Mouse (Mus musculus): Measurements from ENCODE around the gene Snw1. TPM values are rescaled to one million over a fixed set of nuclear protein-coding genes. Genes with fewer than 3 reads are reported as not detected.

Gene Snw1
- total RNA-seq, 1 experiment from 2014 or later = 83.8 TPM

DNA sequence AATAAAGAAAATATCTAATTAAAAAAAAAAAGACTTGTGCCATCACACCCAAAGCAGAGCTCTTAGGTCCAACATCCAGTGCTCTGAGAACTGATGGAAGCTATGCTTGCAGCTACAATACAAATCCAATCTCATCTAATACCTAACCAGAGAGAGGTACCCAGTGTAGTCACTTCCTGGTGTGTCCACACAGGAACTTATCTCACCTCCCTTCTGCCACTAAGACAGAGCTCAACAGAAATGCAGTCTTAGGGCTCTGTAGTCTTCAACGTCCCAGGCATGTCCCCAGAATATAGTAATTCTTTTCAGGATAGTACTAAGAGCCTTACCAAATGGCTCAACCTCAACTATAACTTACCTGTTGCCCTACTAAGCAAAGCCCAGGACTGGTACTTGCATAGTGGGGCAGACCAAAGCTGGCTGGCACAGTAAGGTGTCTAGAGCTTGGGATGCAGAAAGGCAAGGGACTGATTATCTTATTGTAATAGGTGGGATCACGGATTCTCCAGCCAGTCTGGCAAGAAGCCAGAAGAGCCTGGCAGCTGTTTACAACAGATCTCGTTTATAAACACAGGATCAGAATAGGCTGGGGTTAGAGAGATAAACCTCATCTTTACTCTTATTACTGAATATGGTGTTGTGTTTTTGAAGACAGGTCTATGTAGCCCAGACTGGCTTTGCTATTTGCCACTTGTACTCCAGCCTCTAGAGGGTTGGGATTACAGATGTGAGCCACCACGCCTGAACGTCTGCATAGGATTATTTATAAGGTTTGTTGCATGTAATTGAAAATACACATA lies 50.2 kb downstream of the Snw1 start:
- DNase-seq = no peak

DNA sequence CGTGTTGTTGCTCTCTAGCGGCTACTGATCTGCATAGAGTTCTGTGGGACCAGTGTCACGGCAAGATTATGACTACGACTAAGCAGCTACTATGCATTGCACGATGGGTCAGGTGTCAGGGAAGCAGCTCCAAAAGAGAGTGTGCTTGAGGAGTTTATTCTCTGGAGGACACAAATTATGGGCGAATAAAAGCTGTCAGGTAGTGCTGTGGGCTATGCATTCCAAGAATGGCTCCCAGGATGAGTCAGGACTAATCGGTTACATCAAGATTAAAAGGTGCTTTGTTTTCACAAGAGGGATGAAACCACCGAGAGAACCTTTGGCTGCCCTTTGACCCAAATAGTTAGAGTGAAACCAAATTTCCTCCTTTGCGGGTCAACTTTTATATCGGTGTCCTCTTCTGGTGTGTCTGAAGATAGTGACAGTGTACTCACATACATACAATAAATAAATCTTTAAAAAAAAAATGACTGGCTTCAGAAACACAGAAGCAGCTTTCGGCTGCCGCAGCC lies 52.0 kb downstream of the Snw1 start:
- no peak for DNase-seq

DNA sequence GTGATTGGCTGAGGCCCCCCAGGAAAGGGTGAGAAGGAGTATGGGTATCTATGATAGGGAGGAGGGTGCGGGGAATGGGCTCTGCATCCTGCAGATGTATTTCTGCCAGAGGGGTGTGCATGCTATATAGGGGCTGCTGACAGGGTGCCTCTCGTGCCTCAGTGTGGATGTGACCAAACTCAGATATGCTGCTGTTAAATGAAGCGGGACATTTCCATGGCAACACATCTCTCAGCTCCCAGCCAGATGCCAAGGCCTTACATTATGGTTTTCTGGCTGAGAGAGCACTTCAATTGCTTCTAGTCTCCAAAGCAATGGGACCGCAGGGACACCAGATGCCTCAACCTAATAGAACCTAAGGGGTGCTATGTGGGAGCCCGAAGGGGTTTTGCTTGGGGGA lies 53.2 kb downstream of the Snw1 start:
- no peak for DNase-seq

DNA sequence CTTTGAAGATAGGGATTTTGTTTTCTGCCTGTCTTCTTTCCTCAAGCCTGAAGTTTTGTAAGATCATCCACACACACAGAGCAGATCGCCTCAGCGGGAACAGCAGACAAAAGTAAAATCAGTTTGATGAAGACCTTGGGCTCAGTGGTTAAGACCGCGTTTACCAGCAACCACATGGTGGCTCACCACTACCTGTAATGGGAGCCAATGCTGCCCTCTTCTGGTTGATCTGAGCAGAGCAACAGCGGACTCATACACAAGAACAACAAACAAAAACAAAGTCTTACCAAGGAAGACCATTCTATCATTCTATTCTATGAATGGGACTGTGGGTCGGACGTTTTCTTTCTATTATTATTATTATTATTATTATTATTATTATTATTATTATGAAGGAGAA lies 55.4 kb downstream of the Snw1 start:
- DNase-seq = peak; percentile 62

DNA sequence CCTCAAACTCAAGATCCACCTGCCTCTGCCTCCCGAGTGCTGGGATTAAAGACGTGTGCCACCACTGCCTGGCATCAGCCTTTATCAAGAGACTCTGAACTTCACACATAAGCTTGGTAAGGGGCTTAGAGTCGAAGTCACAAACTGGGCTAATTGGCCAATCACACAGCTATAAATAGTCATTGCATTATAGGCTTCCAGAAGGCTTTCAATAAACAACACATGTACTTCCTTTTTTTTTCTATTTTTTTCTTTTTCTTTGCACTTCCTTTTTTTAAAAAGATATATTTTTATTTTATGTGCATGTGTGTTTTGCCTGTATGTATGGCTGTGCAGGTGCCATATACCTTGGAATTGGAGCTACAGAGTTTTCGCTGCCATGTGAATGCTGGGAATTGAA lies 56.7 kb downstream of the Snw1 start:
- no peak for DNase-seq

DNA sequence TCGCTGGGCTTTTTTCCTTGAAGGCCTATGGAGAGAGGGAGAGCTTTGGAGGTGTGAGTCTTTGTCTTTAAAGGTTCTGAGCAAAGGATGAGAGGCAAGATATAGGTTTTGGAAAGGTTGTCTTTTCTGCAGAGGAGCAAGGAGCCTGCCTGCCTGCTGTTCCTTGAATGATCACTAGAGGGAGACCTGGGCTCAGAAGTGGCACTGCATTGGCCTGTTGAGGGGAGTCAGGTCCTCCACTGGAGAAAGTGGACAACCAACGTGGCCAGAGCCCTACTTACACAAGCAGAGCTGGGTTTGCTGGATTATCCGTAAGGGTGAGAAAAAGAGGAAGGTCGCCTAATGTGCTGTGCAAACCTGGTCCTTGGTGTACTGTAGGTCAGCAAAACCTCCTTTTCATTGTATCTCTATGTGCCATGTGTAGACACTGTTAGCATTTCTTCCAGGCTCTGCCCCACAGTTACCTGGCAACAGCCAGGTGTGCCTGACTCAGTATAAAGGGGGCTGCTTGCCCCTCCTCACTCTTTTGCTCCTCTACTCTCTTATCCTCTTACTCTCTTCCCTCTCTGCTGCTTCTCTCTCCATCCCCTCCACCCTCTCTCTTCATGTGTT lies 58.8 kb downstream of the Snw1 start:
- peak; percentile 72 for DNase-seq

DNA sequence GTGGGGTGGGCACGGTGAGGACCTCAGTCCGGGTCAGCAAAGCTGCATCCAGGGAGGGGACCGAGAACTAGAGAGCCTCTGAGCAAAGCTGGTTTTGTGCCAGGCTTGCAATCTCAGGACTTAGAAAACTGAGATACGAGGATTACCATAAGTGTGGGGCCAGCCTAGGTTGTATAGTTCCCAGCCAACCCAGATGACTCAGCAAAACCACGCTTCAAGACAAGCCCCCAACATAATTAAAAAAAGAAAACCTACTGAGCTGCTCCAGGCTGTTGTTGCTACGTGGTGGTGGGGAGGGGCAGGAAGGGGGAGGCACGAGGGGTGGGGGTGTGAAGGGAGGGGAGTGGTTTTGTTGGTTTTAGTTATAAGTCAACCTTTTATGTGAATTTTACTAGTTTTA lies 61.1 kb downstream of the Snw1 start:
- DNase-seq = no peak

DNA sequence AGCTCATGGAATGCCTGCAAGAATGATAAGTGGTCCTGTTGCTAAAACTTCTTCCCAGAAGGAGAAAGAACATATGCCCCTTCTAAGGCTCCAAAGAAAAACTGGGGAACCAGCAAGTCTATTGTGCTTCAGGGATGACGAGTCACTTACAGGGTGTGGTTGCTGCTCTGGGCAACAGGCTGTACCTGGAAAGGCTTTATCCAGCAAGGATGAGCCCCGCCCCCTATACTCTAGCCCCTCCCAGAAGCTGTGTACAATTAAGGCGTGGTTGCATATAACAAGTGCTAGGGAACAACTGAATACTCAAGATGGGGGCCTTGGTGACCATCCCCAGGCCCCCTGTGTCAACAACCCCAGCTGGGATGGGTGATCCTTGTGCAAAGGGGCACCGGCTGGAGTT lies 63.0 kb downstream of the Snw1 start:
- no peak for DNase-seq

DNA sequence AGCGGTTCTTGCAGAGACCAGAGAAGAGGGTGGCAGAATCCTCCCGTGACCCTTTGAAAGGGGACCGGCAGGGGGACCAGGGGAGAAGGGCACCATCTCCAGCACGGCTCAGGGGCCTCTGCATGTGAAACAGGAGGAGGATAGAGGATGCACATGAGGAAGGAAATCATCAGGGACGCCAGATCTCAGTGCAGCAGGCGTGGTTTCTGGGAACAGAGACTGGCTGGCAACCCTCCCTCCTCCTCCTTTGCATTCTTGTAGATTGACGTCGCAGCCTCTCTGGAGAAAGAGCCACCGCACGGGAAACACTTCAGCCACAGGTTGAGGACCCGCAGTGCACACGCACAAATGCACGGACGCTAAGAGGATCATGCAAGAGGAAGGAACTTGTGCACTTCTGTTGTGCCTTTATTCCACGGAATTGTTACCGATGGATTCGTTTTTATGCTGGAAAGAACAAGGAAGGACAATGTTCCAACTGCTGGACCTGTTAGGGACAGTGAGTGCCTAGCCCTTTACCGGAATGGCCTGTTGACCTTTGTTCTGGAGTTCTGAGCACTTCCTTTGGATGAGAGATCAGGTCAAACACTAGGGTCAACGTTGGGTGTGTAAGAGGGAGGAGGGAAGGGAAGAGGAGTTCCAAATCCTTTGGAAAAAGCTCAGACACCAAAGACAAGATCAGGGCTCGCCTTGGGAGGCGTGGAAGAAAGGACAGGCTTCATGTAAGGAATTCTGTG lies 64.0 kb downstream of the Snw1 start:
- DNase-seq = peak; percentile 57

DNA sequence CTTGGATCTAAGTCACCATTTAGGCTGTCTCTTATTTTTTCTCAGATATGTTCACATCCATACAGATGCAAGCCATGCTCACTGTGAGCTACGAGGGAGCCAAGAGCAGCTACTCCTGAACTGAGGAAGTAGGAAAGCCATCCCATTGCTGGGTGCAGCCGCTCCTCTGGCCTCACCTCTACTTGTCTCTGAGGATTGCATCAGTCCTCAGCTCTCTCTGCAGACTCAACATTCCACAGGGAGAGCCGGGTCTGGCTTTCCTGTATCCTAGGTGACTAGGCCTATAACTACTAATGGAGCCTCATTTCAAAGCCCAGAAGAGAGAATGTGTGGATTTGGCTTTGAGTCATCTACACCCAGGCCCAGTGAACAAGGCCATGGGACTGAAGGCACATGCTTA lies 66.4 kb downstream of the Snw1 start:
- no peak for DNase-seq

DNA sequence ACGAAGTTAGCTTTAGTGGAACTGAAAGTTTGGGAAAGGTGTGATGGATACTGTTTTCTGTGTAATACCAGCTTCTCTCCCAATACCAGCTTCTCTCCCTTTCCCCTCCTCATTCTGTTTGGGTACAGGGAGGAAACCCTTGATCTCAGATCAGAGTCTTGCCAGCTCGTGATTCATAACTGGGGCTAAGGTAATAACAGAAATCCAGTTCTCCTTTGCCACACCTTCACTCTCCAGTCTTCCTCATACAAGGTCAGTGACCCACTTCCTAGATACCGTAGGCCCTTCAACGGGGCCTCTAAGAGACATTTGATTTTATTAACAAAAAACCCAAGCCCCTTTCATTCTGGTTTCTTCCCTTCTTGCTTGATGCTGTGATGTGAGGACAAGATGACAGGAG lies 66.9 kb downstream of the Snw1 start:
- no peak for DNase-seq

DNA sequence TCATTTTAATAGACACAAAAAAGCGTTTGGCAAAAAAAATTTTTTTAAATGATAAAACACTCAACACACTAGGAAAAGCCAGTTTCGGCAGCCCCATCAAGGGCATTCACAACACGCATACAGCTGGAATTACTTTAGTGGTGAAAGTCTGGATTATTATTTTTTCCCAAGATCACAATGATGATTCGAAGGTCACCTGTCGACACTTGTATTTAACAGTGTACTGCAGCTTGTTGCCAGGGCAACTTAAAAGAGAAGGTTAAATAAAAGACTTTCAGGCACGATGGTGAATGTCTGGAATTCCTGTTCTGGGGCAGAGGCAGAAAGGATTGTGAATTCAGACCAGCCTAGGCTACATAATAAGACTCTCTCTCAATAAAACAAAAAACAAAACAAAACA lies 70.2 kb downstream of the Snw1 start:
- no peak for DNase-seq

DNA sequence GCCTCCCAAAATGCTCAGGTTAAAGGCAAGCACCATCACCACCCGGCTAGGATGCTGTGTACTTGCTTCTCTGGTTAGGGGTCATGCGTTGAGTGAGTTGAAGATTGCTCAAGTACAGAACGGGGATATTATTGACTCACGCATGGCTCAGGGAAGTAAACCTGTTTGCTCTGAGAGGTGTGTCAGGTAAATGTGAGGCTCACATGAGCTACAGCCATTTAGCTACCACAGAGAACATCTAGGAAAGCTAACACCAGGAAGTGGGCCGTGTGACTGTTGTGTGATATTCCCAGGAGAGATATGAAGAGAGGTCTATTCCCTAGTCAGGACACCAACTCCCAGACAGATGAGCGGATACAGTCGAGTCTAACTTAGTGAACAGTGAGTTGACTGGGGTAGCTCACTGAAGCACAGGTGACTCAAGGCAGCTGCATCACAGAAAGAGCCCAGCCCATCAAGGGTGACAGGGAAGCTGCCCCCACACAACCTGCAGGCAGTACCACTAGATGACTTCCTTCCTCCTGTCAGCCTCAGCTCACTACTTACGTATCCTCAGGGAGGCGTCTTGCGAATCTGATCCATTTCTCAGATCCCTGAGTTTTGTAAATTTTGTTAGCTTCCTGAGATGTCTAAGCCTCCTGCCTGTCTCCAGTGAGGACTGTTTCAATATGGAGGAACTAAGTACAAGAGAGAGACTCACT lies 72.8 kb downstream of the Snw1 start:
- no peak for DNase-seq

Small RNAs within 50 kb of the gene (microRNA-seq; reads per million reads assigned to microRNA genes)
- 94.7 to 144 reads per million in 2 experiments for gene Mir3068

Other genes starting within 250 kb of the Snw1 start
- gene Noxred1, start 233.5 kb downstream of the Snw1 start, total RNA-seq (2021) = 0.52 and 0.76 TPM in 2 replicates
- gene Vipas39, start 206.0 kb downstream of the Snw1 start, total RNA-seq (2021) = 36.4 and 36.7 TPM in 2 replicates
- 166 and 209 TPM in 2 replicates for gene Ahsa1, start 205.8 kb downstream of the Snw1 start, total RNA-seq (2021)
- gene Ism2, start 172.6 kb downstream of the Snw1 start, total RNA-seq (2021) = not detected in 2 replicates
- 214 and 293 TPM in 2 replicates for gene Sptlc2, start 83.9 kb downstream of the Snw1 start, total RNA-seq (2021)
- 146 and 153 TPM in 2 replicates for gene Slirp, start 28.4 kb downstream of the Snw1 start, total RNA-seq (2021)
- gene Alkbh1, start 28.3 kb downstream of the Snw1 start, total RNA-seq (2021) = 20.4 and 23.6 TPM in 2 replicates
- gene Gm5788, start 22.4 kb upstream of the Snw1 start, total RNA-seq (2021) = not detected in 2 replicates
- gene Gm8300, start 42.0 kb upstream of the Snw1 start, total RNA-seq (2021) = not detected in 2 replicates
- not detected in 2 replicates for gene Oog1, start 130.4 kb upstream of the Snw1 start, total RNA-seq (2021)
- gene Gm4027, start 146.6 kb upstream of the Snw1 start, total RNA-seq (2021) = not detected in 2 replicates
- not detected in 2 replicates for gene Gm16381, start 172.3 kb upstream of the Snw1 start, total RNA-seq (2021)

All from adrenal gland, postnatal 25 days (tissue).